Mouse (Mus musculus): Measurements from ENCODE around the gene Ubtf.

The Ubtf gene

DNA sequence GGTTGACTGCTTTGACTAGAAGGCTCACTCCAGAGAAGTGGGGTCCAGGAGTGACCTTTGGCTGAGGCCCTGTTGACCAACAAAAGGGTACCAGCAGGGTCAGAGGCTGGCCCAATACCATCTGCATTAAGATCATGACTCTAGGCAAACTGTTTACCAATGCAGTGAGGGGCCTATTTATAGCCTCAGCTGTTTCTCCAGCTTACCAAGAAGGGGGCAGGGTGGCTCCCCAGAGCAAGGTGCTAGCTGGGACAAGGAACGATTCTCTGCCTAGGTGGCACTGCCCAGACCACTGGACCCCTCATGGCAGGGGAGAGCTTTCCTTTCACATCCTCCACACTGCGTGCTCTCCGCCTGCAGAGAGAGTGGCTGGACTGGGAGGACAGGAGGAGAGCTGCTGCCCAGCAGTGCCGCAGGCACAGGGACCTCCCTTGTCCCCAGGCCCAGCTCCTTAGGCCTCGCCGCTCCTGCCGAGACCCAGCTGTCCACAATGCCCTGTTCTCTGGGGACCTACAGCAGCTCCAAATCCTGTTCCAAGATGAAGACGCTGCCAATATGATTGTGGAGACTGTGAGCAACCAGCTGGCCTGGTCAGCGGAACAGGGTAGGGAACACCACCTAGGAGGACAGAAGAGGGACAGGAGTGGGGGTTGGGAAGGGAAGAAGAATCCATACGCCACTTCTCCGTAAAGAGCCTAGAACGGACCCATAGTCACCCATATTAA is 50.9 kb downstream of the Ubtf start, which contains the start of gene Asb16:
Asb16 (plus strand) TSS at position 224 of the 725 bp plus-strand sequence.
- no peak for DNase-seq (ENCODE audit: inconsistent ontology term)

GRCm38 (mm10) chr11:102267480-102267879 is 52.1 kb downstream of the Ubtf start:
- peak; percentile 64 for DNase-seq (ENCODE audit: inconsistent ontology term)

DNA sequence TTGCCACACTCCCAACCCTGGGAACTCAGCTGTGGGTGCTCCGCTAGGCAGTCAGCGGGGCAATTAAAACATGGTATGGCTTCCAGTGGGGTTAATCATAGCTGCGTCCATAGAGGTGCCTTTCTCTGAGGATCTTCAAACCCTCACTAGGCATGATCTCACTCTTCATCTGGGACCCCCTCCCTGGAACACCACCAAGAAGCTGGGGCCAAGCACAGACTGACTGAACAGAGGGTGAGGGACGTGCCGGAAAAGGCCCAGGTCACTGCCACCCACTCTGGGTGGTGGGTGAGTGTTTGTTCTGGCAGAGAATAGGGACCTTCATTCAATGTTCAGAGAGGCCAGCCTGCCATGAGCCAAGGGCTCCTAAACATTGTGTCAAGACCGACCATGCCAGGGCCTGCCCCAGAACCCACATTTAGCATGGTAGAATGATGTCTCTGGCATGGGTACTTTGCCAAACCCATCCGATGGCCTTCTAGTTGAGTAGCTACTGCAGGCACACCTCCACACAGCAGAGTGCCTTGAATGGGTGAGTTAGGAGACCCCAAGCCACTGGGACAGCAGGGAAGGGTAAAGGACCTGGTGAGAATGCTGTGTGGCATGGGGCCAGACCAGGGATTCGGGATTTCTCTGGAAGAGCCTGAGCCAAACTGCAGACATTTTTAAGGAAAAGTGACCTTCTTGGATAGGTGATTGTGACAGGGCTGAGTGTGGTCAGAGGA is 52.7 kb downstream of the Ubtf start:
- peak; percentile 38 for DNase-seq (ENCODE audit: inconsistent ontology term)

DNA sequence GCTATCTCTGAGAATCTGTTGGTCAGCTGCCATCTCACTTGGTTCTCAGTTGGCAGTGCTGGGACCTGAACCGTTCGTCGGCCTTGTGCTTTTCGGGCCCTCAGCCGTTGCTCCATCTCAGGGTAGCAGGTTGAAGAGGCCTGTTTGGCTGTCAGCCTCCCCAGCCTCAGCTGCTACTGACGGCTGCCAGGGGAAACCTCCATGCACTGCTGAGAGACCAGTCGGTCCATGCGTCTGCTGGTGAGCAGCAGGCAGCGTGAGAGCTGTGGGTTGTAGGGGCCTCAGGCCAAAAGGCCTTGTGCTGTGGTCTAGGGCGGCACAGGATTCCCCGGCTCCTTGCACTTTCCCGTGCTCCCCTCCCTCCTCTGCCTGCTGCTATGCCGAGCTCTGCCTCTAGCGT is 53.7 kb downstream of the Ubtf start:
- no peak for DNase-seq (ENCODE audit: inconsistent ontology term)

GRCm38 (mm10) chr11:102263211-102263610 is 56.3 kb downstream of the Ubtf start:
- DNase-seq (ENCODE audit: inconsistent ontology term): no peak

DNA sequence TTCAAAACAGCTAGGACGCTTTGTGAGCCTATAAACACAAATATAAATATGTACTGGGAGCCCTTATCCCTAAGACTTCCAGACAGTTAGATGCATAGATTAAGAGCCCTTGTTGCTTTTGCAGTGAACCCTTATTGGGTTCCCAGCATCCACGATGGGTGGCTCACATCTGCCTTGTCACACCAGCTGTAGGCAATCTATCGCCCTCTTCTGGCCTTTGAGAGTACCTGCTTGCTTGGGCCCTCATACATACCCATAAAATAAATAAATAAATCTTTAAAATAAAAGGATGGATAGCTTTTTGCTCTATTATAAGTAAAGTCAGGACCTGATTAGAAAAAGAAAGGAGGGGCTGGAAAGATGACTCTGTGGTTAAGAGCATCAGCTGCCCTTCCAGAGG is 61.0 kb downstream of the Ubtf start:
- no peak for DNase-seq (ENCODE audit: inconsistent ontology term)

- no peak for DNase-seq (ENCODE audit: inconsistent ontology term)
Measured at GRCm38 (mm10) chr11:102258095-102258494, 61.4 kb downstream of the Ubtf start.

DNA sequence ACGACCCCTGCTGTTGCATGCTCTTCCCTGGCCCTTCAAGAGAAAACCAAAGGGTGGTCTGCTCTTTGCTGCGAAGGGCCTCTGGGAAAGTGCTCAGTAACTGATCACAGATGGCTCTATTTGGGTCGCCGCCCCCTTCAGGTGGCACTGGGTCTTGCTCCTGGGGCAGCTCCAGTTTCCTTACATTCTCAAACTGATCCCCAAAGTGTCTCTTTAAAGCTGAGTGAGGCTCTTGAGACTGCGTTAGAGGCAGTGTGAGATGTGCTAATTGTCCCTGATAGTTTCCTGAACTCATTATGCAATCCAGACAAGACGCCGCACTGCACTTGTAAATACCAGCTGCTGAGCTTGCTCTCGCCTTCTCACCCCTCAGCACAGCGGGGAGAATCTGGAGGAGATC is 62.0 kb downstream of the Ubtf start:
- DNase-seq (ENCODE audit: inconsistent ontology term): peak; percentile 36
